Mouse (Mus musculus) left cerebral cortex, adult 2 months (tissue): Measurements from ENCODE around the gene Nr2c2ap. TPM values are rescaled to one million over a fixed set of nuclear protein-coding genes. Genes with fewer than 3 reads are reported as not detected.

Experiments used
- DNase-seq, 2 experiments: peaks; one replicate each; pipeline ENCODE4 v3.0.0; 2021 to 2022; ENCODE audit warnings: low spot score in 2 of 2, mixed read lengths in 1 of 2; ENCODE audit errors: extremely low spot score in 1 of 2
- H3K27ac ChIP-seq: fragments of 200-600 bp; 2 replicates; pipeline ENCODE4 v1.8.1; 2022
- H3K4me3 ChIP-seq: fragments of 200-600 bp; 2 replicates; pipeline ENCODE4 v1.8.1; 2022
- CTCF ChIP-seq: fragments of 200-600 bp; IDR thresholded peaks from 2 replicates; pipeline ENCODE4 v1.8.1; 2022; ENCODE audit warnings: antibody characterized with exemption, mild to moderate bottlenecking, moderate library complexity
- intact Hi-C: fragments of 180-260 bp; cut with DNase I; formaldehyde crosslinking; loops from one replicate; pipeline ENCODE4 v1.15.1; 2025
- long read RNA-seq, 2 experiments: library from polyadenylated mRNA; stranded (forward); transcript quantifications; one replicate each; pipeline ENCODE4 v2.0.0; 2021; ENCODE audit warnings: borderline mapping rate in 2 of 2
- total RNA-seq, 2 experiments: library from RNA; stranded (reverse); gene quantifications; 2 replicates each; pipeline ENCODE4 v1.2.3; 2021

Gene Nr2c2ap
- 10 to 100 TPM; 20.7 to 22.0 TPM for total RNA-seq
- long read RNA-seq, experiment 1, transcript Nr2c2ap-202 (4 exons, 1,078 nt): major isoform, 7 of 17 reads
- long read RNA-seq, experiment 1, partial matches to known transcripts: 0 of 17 reads
- long read RNA-seq, experiment 1, other reads (novel, unspliced or antisense): 8 of 17 reads
- long read RNA-seq, experiment 2, partial matches to known transcripts: 1 of 10 reads
- long read RNA-seq, experiment 2, other reads (novel, unspliced or antisense): 6 of 10 reads

GRCm38 (mm10) chr8:70131166-70131883 lies at the start of gene Nr2c2ap:
Gene Nr2c2ap, plus strand, starts transcription at chr8:70131333.
- TF ChIP-seq CTCF: no peak; the same call in 1 of the 2 replicates
- Histone ChIP-seq H3K4me3 (peak within 1 kb of the TSS; percentile 79), H3K27ac (peak within 1 kb of the TSS; percentile 80)
- intact Hi-C loops: no loop called here
- DNase-seq: peak; percentile 71 to 81

GRCm38 (mm10) chr8:70081976-70082375 lies 49.2 kb upstream of the Nr2c2ap start:
- no peak for TF ChIP-seq CTCF
- DNase-seq: no peak
- no peak overlapping the region for H3K27ac ChIP-seq
- H3K4me3 ChIP-seq: no peak overlapping the region
- intact Hi-C loops: no loop called here

- Histone ChIP-seq H3K4me3 (peak within 1 kb of the TSS; percentile 57), H3K27ac (peak within 1 kb of the TSS; percentile 45)
- TF ChIP-seq CTCF: no peak; the same call in 1 of the 2 replicates
- intact Hi-C loops: no loop called here
- DNase-seq: peak; percentile 72 to 80
These were observed 47.8 kb upstream of the Nr2c2ap start, which contains the start of gene Hapln4 for GRCm38 (mm10) chr8:70083285-70083684. Gene Hapln4, plus strand, starts transcription at chr8:70083457.

GRCm38 (mm10) chr8:70084191-70085065 lies 46.7 kb upstream of the Nr2c2ap start:
- intact Hi-C loops: no loop called here
- peak in 1 of 2 experiments; percentile 36 for DNase-seq
- TF ChIP-seq CTCF: peak; percentile 12
- Histone ChIP-seq H3K4me3 (peak overlapping the region; percentile 57), H3K27ac (peak overlapping the region; percentile 45)

- intact Hi-C loops: loop anchor here (2.0 kb wide), 1 partner anchor 35 kb away; the partner anchor contains the start of gene Ncan
- no peak for DNase-seq
- Histone ChIP-seq H3K4me3 (no peak overlapping the region), H3K27ac (no peak overlapping the region)
- TF ChIP-seq CTCF: no peak
These were observed 45.0 kb upstream of the Nr2c2ap start for GRCm38 (mm10) chr8:70086151-70086550.

- TF ChIP-seq CTCF: no peak
- no peak overlapping the region for H3K27ac ChIP-seq
- no peak for DNase-seq
- intact Hi-C loops: loop anchor here (2.0 kb wide), 1 partner anchor 34 kb away; the partner anchor contains the start of gene Ncan
- no peak overlapping the region for H3K4me3 ChIP-seq
These were observed 43.9 kb upstream of the Nr2c2ap start for GRCm38 (mm10) chr8:70087237-70087636.

GRCm38 (mm10) chr8:70087836-70088650 lies 43.1 kb upstream of the Nr2c2ap start:
- TF ChIP-seq CTCF: peak; percentile 77
- intact Hi-C loops: loop anchor here (1.0 to 2.0 kb wide), 2 partner anchors 33 to 78 kb away; partner anchors contain the start of gene Ncan
- Histone ChIP-seq H3K27ac (peak overlapping the region; percentile 11; the same call in 1 of the 2 replicates), H3K4me3 (peak overlapping the region; percentile 41)
- DNase-seq: peak; percentile 65 to 77

GRCm38 (mm10) chr8:70089296-70089960 lies 41.7 kb upstream of the Nr2c2ap start:
- intact Hi-C loops: no loop called here
- peak overlapping the region; percentile 55; the same call in 1 of the 2 replicates for H3K27ac ChIP-seq
- DNase-seq: no peak
- no peak overlapping the region for H3K4me3 ChIP-seq
- no peak for TF ChIP-seq CTCF

GRCm38 (mm10) chr8:70092786-70093185 lies 38.3 kb upstream of the Nr2c2ap start:
- Histone ChIP-seq H3K27ac (peak overlapping the region; percentile 58), H3K4me3 (no peak overlapping the region)
- no peak for DNase-seq
- intact Hi-C loops: no loop called here
- no peak for TF ChIP-seq CTCF

GRCm38 (mm10) chr8:70099276-70099675 lies 31.9 kb upstream of the Nr2c2ap start:
- H3K4me3 ChIP-seq: no peak overlapping the region
- peak in 1 of 2 experiments; percentile 54 for DNase-seq
- TF ChIP-seq CTCF: no peak
- H3K27ac ChIP-seq: peak overlapping the region; percentile 94
- intact Hi-C loops: no loop called here
